Mouse (Mus musculus) kidney, adult 2 months (tissue): ENCODE results near the gene Ano1. TPM values are rescaled to one million over a fixed set of nuclear protein-coding genes. Genes with fewer than 3 reads are reported as not detected.

Experiments used
- DNase-seq: peaks from one replicate; pipeline ENCODE4 v3.0.0; 2021
- H3K27ac ChIP-seq: fragments of 200-500 bp; 2 replicates; pipeline ENCODE4 v1.5.1; 2012; ENCODE audit warnings: low read depth, low read length, control low read depth, inconsistent platforms; ENCODE audit not compliant: insufficient read depth
- H3K27me3 ChIP-seq: fragments of 200-500 bp; replicated peaks from 2 replicates; pipeline ENCODE4 v1.6.1; 2012; ENCODE audit warnings: mild to moderate bottlenecking, moderate library complexity, low read length, inconsistent platforms; ENCODE audit not compliant: control insufficient read depth, insufficient read depth
- H3K36me3 ChIP-seq: fragments of 200-500 bp; 2 replicates; pipeline ENCODE4 v1.6.1; 2012; ENCODE audit warnings: mild to moderate bottlenecking, moderate library complexity, low read length, inconsistent platforms; ENCODE audit not compliant: control insufficient read depth, insufficient read depth
- H3K4me1 ChIP-seq: fragments of 200-500 bp; 2 replicates; pipeline ENCODE4 v1.6.1; 2011; ENCODE audit warnings: low read length; ENCODE audit not compliant: control insufficient read depth, insufficient read depth
- H3K4me3 ChIP-seq: fragments of 200-500 bp; 2 replicates; pipeline ENCODE4 v1.5.1; 2011; ENCODE audit warnings: mild to moderate bottlenecking, low read depth, low read length, control low read depth; ENCODE audit not compliant: insufficient read depth
- CTCF ChIP-seq: fragments of 200-500 bp; conservative IDR thresholded peaks from 2 replicates; pipeline ENCODE4 v1.5.1; 2011; ENCODE audit warnings: low read depth, mild to moderate bottlenecking, control low read depth, low read length, moderate library complexity, mixed read lengths; ENCODE audit not compliant: insufficient read depth, insufficient read length
- POLR2A ChIP-seq: fragments of 200-500 bp; IDR thresholded peaks from one replicate; pipeline ENCODE4 v1.6.1; 2011; ENCODE audit warnings: low read depth, low read length, control low read depth
- WGBS: fragments of 180-500 bp; shearing (Covaris S2); methylation state at CpG from one replicate; pipeline ENCODE4 v1.1.7; 2018; 5-methylcytosine and 5-hydroxymethylcytosine counted together
- polyA plus RNA-seq: library from polyadenylated mRNA; depleted of rRNA; stranded (reverse); fragments of >200 nt; gene quantifications from 2 replicates; pipeline ENCODE4 v1.2.3, GENCODE M21; 2012

The Ano1 gene
- polyA plus RNA-seq, 1 experiment = 10.0 TPM

DNA sequence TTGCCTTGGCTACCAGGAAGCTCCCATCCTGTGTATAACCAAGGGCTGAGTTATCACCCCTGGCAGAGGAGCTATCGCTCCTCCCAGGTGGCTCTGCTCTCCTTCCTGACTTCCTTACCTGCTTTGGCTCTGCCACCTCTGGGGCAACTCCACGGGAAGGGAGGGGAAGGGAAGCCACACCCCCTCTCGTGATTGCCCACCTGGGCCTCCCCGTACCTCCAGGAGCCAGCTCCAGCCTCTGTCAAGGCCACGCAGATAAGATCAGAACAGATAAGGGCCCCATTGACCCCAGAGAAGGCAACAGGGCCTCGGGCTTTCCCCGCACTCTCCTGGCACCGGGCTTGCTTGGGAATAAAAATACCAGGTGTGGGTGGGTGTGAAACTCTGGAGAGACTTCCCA, 28.4 kb upstream of the Ano1 start:
- WGBS = 69% methylated on average over 8 of the region's 8 CpGs
- no peak for DNase-seq
- Histone ChIP-seq H3K27ac (no peak overlapping the region), H3K4me1 (no peaks in the 10 kb centered on the region), H3K36me3 (no peaks in the 10 kb centered on the region), H3K27me3 (no peaks in the 10 kb centered on the region), H3K4me3 (no peak overlapping the region)
- no peak for TF ChIP-seq CTCF
- no peak for TF ChIP-seq POLR2A

DNA sequence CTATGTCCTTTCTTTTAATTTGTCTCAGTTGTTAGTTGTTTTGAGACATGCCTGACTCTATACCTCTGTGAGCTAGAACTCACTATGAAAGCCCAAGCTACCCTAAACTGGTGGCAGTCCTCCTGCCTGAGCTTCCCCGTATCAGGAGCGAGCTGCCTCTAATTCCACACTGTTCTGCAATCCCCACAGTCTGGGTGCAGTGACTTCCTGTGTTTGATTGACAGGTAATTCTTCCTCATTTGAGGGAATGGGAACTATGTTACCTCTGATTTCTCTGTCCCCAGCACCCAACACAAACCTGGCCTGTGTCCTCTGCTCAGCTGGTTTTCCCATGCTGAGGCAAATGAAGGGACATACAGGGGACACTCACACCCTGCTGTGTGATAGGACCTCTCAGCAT, 27.9 kb upstream of the Ano1 start:
- no peak for TF ChIP-seq CTCF
- TF ChIP-seq POLR2A = no peak
- Histone ChIP-seq H3K27me3 (no peaks in the 10 kb centered on the region), H3K4me3 (no peak overlapping the region), H3K36me3 (no peaks in the 10 kb centered on the region), H3K27ac (no peak overlapping the region), H3K4me1 (no peaks in the 10 kb centered on the region)
- DNase-seq = no peak
- 79% methylated on average over 2 of the region's 2 CpGs for WGBS

DNA sequence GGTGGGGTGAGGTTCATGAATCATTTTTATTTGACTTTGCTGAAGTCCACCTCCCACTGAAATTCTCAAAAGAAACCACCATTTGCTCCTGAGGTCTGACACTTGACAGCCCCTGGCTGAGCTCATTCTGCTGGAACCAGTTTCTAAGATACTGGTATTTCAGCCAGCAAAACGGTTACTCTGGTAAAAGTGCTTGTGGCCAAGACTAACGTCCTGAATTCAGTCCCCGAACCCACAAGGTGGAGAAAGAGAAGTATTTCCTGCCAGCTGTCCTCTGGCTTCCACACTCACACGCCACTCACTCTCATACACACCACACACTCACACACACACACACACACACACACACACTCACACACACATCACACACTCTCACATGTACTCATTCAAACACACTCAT, 26.0 kb upstream of the Ano1 start:
- H3K27me3 ChIP-seq = no peaks in the 10 kb centered on the region
- no peak overlapping the region for H3K4me3 ChIP-seq
- no peak for DNase-seq
- H3K36me3 ChIP-seq = no peaks in the 10 kb centered on the region
- WGBS = 47% methylated on average over 4 of the region's 4 CpGs
- no peaks in the 10 kb centered on the region for H3K4me1 ChIP-seq
- TF ChIP-seq POLR2A (no peak), CTCF (no peak)
- no peak overlapping the region for H3K27ac ChIP-seq

DNA sequence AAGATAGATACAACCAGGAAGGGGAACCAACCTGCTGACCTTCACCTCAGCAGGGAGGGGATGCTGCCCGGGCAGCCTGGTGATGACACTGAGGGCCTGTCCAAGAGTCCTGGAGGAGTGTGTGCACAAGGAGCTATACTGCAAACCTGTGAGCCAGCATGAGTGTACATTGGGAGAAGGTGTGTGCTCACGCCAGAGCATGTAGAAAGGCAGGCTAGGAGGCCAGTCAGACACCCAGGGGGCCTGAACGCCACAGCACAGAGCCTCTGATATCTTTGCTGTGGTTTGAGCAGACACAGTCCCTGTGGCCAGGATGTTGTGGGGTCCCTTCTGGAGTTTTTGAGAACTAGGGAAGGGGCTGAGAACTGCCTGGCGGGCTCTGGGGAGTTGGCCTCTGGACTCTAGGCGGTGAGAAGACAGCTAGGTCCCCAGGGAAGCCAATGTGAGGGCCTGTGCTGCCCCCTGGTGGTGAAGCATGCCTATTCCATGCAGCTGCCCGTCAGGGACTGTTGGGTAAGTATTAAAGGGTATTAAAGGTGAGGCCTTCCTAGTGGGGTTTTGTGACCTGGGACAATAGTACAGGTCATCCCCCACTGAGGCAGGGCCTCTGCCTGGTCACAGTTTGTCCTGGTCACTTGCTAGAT, 24.2 kb upstream of the Ano1 start:
- peak; percentile 82 for DNase-seq
- 42% methylated on average over 6 of the region's 6 CpGs for WGBS
- no peak overlapping the region for H3K27ac ChIP-seq
- no peaks in the 10 kb centered on the region for H3K4me1 ChIP-seq
- H3K4me3 ChIP-seq = no peak overlapping the region
- no peaks in the 10 kb centered on the region for H3K27me3 ChIP-seq
- H3K36me3 ChIP-seq = no peaks in the 10 kb centered on the region
- TF ChIP-seq CTCF = peak; percentile 93
- no peak for TF ChIP-seq POLR2A

DNA sequence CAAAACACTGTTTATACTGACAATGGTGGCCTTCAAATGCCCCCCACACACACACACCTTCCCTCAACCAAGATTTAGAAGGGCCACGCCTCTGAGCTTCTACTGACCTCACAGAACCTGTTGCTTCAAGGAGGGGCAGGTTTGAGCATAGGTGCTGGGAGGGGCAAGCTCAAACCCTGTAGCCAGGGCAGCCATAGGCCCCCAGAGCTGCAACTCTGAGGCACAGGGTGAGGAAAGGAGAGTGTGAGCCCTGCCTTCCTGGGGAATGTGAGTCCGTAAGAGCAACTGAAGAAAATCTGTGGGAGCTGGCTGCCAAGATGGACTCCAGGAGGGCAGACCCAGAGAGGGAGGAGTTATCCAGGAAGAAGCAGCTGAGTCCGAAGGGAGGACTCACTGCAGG, 23.4 kb upstream of the Ano1 start:
- no peaks in the 10 kb centered on the region for H3K4me1 ChIP-seq
- H3K27ac ChIP-seq = no peak overlapping the region
- no peak for DNase-seq
- H3K27me3 ChIP-seq = no peaks in the 10 kb centered on the region
- TF ChIP-seq POLR2A = no peak
- no peaks in the 10 kb centered on the region for H3K36me3 ChIP-seq
- no peak overlapping the region for H3K4me3 ChIP-seq
- 64% methylated on average over 3 of the region's 3 CpGs for WGBS

DNA sequence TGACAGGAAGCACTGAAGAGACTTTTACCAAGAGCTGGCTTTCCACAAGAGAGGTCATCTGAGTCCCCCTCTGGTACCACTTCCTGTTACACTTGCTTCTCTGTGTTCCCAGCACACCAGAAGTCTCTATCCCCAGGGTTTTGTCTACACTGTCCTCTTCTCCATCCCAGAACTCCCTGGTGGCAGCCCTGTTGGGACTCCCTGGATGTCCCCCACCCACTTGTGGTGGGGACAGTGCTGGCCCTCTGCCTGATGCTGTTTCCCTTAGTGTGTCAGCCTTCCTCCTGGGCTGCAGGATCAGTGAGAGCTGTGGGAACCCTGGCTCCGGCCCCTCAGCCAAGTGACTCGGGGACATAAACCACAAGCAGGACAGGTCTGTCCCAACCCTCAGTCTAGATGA, 22.5 kb upstream of the Ano1 start:
- H3K4me1 ChIP-seq = no peaks in the 10 kb centered on the region; the same call in 1 of the 2 replicates
- TF ChIP-seq CTCF (no peak), POLR2A (no peak)
- H3K4me3 ChIP-seq = no peak overlapping the region
- no peaks in the 10 kb centered on the region for H3K36me3 ChIP-seq
- no peaks in the 10 kb centered on the region for H3K27me3 ChIP-seq
- WGBS = 61% methylated on average over 2 of the region's 2 CpGs
- no peak for DNase-seq
- no peak overlapping the region for H3K27ac ChIP-seq

DNA sequence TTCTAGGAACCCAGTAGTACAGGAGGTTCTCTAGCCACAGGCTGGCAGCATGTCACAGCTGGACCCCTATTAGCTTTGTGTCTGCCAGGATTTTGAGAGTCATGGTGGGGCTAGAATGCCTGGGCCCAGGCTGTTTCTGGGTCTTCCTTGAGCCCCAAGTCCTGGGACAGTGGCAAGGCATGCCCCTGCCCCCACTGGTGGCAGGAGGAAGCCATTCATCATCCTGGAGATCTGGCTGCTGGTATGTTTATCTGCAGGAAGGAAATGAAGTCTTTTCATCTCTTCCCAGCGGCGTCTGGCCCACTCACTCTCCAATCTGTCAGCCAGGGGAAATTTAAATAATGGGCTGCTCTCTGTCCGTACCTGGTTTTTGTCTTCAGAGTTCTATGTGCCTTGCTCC, 18.3 kb upstream of the Ano1 start:
- Histone ChIP-seq H3K4me3 (no peak overlapping the region), H3K27ac (no peak overlapping the region), H3K4me1 (no peaks in the 10 kb centered on the region; the same call in 1 of the 2 replicates), H3K36me3 (no peaks in the 10 kb centered on the region), H3K27me3 (no peaks in the 10 kb centered on the region)
- 31% methylated on average over 3 of the region's 3 CpGs for WGBS
- TF ChIP-seq CTCF (no peak), POLR2A (no peak)
- DNase-seq = peak; percentile 22
